Mouse (Mus musculus) C2C12 (cell line): ENCODE results near the gene Grik2.

Experiments used
- CEBPB ChIP-seq: IDR thresholded peaks from one replicate; pipeline ENCODE4 v1.6.1; 2011; ENCODE audit warnings: low read depth, mild to moderate bottlenecking, control low read depth, moderate library complexity
- CTCF ChIP-seq: IDR thresholded peaks from one replicate; pipeline ENCODE4 v1.5.1; 2011; ENCODE audit not compliant: control insufficient read depth, insufficient read depth, insufficient read length
- MYOD1 ChIP-seq: IDR thresholded peaks from one replicate; pipeline ENCODE4 v1.6.1; 2011; ENCODE audit warnings: low read depth; ENCODE audit not compliant: control insufficient read depth, insufficient read length
- MYOG ChIP-seq: IDR thresholded peaks from one replicate; pipeline ENCODE4 v1.6.1; 2011; ENCODE audit not compliant: control insufficient read depth, insufficient read length; ENCODE audit errors: extremely low read depth
- USF1 ChIP-seq: IDR thresholded peaks from one replicate; pipeline ENCODE4 v1.6.1; 2011; ENCODE audit warnings: low read depth, mild to moderate bottlenecking, control low read depth, moderate library complexity

DNA sequence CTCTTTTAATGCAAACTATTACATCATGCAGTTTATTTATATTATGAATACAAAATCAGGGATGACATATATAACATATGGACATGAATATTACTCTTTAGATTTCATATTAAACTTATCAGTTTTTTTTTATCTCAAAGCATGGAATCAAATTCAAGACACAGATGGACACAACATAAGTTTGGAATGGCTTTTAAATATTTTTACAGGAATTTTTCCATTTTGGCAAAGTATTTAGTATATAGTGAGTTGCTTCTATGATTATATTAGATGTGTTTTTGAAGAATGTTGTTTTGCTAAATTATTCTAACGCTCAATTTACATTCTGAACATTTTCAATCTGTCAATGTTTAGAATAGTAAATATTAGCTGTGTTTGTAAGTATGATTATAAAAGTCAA, 291.3 kb downstream of the Grik2 start:
- TF ChIP-seq CTCF (no peak), MYOD1 (no peak), MYOG (no peak), USF1 (no peak), CEBPB (no peak)
